Mouse (Mus musculus) urinary bladder, adult 2 months (tissue): ENCODE measurements around the gene Adamts14. TPM values are rescaled to one million over a fixed set of nuclear protein-coding genes. Genes with fewer than 3 reads are reported as not detected.

Source experiments
- DNase-seq: peaks from one replicate; pipeline ENCODE4 v3.0.0; 2022; ENCODE audit warnings: low spot score
- polyA plus RNA-seq: library from polyadenylated mRNA; depleted of rRNA; stranded (reverse); fragments of >200 nt; gene quantifications from 2 replicates; pipeline ENCODE4 v1.2.3, GENCODE M21; 2012

Gene Adamts14
- polyA plus RNA-seq, 1 experiment = 1.3 TPM

DNA sequence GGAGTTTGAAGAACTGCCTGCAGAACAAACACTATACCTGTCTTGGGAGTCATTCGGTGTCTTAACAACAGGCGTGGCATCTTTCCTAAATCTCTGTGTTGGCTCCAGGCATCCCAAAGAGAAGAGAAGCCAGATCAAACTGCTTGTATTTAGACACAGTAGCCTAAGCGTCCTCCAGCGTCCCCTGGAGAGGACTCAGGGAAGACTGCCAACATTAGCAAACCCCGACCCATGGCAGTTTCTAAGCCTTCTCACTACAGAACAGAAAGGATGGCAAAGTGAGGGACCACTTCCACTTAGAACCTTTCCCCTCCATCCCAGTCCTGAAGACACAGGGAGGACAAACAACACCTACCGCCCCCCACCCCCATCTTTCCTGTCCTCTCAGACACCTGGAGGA is 93.3 kb downstream of the Adamts14 start:
- DNase-seq = no peak

DNA sequence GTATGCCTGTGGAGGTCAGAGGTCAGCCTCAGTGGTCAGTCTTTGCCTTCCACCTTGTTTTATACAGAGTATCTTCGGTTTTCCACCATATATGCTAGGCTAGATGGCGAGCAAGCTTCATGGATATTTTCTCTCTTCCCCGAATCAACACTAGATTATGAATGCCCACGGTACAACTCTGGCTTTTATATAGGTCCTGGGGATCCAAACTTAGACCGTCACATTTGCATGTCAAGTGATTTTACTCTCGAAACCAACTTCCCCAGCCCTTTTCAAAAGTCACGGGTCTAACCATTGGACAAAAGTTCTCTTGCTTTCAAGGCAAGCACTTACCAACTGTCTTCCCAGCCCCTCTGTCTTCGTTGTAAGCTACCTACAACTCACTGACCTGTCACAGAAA is 94.6 kb downstream of the Adamts14 start:
- DNase-seq = no peak

DNA sequence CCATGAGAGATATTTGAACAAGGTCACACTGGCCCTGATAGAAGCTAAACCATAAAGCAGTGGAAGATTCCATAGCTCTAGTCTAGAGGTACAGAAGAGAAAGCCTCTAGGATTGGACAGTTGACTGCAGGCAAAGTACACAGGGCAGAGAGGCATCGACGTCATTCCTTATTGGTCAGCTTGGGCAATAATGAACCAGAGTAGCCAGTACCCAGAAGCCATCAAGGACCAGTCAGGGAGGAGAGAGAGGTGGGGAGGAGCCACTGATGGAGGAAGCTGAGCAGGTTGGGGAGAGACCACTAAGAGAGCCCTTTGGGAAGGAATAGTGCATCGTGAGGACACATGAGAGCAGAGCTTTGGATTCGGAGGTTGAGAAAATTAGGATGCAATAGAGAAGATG is 95.5 kb downstream of the Adamts14 start:
- no peak for DNase-seq

DNA sequence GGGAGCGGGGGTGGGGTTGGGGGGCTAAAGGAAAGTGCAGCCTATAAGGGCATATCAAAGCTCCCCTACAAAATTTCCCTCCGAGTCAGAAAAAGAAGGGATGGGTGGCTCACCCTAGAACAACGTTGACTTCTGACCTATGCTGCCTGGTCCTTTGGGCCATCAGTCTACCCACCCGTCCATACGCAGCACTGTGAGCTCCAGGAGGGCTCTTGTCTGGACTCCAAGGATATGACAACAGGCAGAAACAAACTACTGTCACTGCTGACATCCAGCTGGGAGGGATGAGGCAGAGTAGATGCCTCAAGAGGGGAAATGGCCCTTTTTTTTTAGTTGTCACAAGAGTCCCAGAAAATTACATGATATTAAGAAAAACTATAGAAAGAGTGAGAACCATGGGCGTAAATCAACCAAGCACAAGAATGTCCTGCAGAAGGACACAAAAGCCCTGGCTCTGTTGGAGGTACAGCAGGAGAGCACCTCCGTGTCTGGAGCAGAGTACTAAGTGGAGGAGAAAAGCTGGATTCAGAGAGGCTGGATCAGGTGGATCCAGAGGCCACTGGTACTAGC is 96.9 kb downstream of the Adamts14 start:
- DNase-seq = no peak

DNA sequence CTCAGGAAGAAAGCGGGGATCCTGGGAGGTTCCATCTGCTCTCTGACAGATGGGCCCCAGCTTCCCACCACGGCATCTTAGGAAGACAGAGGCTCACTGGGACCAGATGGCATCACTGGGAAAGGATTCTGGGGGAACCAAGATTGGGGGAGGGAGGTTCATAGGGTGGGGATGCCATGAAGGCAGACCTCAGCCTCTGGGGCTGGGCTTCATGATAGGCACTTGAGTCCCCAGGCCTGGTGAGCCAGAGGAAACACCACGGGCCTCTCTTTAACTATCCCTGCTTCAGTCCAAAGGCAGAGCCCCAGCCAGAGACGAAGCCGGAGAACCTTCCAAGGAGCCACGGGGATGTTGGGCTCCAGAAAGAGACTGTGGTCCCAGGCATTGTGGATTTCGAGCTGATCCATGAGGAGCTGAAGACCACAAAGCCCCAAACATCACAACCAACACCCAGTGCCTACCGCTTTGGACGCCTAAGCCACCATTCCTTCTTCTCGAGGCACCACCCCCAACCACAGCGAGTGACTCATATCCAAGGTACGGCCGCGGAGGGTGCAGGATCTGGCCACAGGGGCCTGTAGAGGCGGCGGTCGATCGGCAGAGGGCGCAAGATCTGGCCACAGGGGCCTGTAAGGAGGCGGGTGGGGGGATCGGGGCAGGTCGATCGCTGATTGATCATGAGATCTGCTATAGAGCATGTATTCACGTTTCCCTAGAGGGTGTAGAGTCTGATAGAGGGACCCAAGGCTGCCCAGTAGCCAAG is 97.6 kb downstream of the Adamts14 start:
- no peak for DNase-seq

DNA sequence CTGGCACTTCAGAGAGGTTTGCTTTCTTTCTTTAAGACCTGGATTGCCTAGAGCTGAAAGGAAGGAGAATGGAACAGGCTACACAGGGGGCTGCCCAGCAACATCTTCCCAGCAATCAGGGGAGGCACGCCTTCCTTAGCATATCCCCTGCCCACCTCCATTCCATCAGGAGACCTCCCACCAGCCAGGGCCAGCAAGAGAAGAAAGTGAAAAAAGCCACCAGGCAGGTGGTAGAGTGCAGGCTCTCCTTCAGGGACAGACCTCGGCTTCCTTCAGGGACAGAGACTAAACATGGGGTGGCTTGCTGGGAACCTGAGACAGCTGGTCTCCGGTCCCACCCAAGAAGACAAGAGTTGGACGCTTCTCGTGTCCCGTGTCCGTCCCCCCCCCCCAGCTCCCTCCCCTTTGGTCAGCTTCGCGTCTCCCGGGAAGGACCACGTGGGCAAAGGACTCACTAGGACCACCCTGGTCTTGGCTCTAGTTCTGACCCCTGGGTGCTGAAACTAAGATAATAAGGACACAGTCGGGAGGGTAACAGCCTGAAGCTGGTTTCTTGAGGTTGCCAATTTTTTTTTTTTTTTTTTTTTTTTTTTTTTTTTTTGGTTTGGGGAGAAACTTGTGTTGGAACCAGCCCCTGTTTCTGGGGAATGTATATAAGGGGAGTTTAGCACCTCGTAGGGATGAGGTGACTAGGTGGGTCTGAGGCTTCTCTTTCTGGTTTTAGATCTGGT is 98.4 kb downstream of the Adamts14 start:
- DNase-seq = no peak

DNA sequence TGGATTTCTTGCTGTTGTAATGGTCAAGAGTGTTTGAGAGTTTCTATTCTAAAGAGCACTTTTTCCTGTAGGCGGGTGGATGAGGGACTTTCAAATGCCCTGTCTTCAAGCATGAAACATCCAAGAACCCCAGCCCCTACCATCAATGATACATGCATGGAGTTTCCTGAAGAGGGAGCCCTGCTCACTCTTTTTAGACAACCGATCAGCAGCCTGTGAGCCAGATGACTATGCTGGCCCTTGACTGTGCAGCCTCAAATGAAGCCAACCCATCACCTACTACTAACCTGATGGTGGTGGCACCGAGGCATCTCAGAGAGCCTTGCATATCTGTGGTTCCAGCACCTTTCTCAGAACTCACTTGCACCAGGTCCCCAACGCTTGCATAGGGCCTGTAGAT is 100.7 kb downstream of the Adamts14 start:
- DNase-seq = no peak

DNA sequence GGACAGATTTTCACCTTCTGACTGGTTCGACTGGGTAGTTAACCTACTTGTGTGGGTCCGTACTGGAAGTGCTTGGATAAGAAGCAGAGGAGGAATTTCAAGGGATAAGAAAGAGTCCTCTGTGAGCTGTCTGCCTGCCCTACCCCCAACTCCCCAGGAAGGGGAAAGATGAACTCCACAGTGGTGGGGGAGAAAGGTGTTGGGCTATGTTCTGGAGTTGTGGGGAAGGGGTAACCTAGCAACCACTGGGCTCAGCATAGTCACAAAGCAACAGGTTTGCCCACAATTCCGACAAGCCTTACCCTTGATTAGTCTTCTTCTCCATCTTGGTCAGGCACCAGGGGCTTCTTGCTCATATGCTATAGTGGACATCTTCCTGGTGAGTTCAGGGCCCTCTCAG is 101.6 kb downstream of the Adamts14 start, which contains the start of gene Tbata:
Tbata (plus strand) TSS at position 301 of the 400 bp plus-strand sequence.
- DNase-seq = no peak

DNA sequence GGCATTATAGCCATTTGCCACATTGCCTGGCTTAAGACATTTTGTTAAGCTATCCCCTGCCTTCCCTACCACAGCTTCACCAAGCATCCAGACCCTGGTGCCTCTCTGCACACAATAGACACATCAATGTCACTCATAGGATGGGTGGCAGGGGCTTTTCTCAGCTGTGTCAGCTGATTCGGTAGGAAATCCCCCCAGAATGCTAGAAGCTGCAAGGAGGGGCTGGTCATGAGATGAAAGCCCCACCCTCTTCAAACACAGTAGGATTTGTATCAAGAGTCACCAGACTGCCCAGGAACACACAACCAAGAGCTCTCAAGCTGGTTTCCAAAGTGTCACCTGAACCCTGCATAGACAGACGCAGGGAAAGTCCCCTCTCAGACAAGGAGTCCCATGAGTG is 104.8 kb downstream of the Adamts14 start:
- DNase-seq = no peak

DNA sequence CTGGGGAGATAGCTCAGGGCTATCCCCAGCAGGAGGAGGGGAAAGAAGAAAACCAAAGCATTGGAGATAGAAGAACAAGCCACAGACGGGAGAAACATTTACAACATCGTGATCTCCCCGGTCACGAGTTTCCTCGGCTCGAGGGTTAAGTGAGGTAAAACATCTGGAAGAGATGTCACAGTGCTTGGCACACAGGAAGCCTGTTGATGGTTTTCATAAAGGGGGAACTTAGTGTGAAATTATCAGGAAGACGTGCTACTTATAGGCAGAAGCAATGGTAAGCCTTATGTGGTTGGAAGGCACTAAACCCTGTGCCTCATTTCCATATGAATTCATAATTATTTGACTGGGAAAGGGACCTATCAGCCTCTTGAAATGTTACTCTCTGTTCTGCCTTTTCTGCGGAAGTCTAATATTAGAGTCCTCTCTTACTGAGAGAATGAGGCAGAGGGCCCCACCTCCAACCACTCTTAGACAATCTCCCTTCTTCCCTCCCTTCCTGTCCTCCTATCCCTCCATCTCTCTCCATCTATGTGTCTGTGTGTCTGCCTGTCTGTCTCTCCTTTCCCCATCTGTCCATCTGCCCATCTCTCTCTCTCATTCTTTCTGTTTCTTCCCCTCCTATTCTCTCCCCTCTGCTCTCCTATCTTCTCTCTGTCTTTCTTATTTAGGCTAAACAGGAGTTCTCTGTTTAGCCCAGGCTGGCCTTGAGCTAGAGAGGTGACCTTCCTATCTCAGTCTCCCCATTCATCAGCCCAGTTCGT is 105.7 kb downstream of the Adamts14 start:
- DNase-seq = no peak

DNA sequence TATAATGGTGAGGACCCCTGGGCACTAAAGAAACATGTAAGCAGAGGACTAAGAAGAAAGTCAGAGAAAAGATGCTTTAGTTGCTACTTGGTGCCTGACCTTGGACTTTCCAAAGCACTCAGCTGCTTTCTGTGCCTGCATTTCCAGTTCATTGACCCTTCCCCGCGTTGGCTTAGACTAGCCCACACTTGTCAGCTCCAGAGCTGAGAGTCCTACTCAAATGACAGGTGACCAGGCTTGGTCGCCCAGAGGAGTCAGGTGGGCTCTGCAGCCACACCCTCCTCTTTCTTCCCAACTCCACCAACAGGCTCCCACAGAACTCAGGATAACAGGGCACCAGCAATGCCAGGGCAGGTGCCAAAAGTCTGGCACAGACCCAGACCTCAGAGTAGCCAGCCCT is 110.9 kb downstream of the Adamts14 start:
- no peak for DNase-seq

DNA sequence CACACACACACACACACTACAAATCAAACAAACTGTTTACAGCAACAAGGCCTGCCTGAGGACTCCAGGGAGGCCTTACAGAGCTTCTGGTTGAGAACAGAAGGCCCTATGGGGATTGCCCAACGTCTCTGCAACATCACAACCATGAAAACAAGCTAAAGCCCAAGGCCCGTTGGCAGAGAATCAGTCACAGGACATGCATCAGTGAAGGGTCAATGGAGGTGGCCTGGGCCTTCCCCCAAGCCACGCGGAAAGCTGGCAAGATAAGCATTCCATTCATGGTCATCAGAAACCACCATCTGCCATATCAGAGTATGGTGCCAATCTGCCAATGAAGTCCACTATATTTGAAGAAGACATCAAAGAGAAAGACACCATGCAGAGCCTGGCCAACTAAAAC is 112.6 kb downstream of the Adamts14 start:
- DNase-seq = no peak

DNA sequence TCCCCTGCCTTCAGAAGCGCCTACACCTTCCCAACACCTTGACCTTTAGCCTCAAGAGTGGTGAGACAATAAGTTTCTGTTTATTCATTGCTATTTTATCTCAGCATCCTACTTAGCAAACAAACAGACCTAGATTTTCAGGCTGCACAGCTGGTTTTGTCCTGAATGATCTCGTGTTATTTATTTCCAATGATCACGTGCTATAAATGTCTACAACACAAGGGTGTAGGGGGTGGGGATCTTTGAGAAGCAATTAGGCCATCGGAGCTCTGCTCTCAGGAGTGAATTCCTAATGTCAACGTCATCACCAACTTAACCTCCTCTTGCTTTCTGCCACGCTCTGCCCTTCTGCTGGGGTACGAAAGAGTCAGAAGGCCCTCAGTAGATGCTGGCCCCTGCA is 113.1 kb downstream of the Adamts14 start:
- DNase-seq = no peak

DNA sequence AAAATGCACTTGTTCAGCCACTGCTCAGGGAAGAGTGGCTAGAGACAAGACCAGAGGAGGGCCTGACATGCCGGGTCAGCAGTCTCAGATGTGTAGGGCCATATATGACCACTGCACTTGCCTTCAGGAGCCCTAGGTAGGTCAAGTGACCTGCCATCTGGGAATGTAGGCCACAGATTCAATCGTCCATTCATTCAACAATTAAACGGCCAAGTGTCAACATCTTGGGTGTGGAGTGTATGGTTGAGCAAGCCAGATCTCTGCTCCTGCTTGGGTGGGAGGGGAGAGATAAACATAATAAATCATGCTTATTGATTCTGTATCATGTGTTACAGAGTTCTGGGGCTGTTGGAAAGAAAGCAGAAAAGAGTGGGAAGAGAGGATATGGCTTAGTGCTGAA is 114.6 kb downstream of the Adamts14 start:
- no peak for DNase-seq

DNA sequence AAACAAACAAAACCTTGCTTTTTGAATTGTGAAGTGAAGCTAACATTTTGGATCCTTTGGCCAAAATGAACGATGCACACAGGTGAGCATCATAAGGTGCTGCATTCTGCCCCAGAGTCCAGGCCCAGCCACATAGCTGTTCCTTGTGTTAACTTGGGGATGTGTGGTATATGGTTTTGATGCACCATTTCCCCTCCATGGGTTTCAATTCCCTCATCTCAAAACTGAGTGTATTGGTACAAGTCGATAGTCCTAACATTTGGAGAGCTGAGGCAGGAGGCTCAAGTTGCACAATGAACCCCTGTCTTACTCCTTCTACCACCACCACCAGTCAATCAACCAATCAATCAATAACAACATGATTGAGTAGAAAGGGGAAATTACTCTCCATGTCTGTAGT is 116.8 kb downstream of the Adamts14 start:
- no peak for DNase-seq

DNA sequence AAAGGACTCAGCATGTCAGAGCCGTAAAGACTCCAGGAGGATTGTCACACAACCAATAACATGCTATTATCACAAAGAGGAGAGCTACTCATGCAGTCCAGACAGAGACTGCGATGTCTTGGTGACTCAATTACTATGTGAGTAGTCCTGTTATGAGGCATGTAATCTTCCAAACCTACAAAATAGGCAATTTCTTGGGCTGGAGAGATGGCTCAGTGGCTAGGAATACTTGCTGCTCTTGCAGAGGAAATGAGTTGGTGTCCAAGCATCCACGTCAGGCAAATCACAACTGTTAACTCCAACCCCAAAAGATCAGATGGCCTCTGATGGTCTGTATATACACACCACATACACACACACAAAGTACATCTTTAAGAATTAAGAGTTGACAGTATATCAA is 117.6 kb downstream of the Adamts14 start:
- no peak for DNase-seq

DNA sequence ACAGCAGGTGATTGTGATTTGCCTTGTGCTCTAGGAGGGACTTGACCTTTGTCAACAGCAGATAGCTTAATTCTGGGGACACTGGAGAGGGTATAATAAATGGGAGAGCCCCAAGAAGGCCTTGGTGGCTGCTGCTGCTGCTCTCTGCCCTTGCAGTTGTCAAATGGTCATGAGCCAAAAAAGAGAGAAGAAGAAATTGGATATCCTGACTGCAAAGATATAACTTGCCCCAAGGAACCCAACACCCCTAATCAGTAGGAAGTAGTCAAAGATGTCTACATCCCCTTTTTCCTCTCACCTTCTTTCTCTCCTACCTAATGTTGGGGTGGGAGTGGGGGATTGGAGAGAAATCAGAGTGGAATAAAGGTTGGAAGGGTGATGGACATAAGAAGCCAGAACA is 121.1 kb downstream of the Adamts14 start:
- no peak for DNase-seq

DNA sequence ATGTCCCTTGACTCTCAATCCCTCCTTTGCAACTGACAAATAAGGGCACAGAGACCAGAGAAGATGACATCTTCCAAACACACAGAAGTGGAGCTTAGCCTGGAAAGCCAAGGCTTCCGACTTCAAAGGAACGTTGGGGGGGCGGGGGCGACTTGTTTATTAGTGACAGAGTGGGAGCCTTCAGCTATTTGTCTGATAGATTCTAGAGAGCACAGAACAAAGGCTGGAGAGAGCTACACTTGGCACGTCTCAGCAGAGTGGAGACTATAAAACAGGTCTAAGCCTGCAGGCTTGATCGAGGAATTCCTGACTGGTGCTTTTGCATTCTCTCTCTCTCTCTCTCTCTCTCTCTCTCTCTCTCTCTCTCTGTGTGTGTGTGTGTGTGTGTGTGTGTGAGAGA is 122.6 kb downstream of the Adamts14 start:
- DNase-seq = no peak

DNA sequence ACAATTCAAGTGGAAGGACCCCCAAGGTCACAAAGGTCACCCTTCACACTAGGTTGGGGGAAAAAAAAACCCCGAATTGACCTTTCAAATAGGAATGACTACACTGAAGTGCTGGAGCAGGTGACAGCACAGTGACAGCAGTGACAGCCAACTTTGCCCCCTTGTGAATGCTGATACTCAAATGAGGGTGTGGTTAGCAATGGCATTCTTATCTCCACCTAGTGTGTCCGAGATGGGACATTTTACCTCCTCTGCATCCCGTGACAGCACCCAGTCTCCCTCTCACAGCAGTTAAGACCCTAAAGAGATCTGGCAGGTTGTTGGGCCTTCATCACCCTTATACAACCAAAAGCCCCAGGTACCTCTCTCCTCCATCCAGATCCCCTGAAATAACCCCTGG is 123.8 kb downstream of the Adamts14 start:
- DNase-seq = no peak

DNA sequence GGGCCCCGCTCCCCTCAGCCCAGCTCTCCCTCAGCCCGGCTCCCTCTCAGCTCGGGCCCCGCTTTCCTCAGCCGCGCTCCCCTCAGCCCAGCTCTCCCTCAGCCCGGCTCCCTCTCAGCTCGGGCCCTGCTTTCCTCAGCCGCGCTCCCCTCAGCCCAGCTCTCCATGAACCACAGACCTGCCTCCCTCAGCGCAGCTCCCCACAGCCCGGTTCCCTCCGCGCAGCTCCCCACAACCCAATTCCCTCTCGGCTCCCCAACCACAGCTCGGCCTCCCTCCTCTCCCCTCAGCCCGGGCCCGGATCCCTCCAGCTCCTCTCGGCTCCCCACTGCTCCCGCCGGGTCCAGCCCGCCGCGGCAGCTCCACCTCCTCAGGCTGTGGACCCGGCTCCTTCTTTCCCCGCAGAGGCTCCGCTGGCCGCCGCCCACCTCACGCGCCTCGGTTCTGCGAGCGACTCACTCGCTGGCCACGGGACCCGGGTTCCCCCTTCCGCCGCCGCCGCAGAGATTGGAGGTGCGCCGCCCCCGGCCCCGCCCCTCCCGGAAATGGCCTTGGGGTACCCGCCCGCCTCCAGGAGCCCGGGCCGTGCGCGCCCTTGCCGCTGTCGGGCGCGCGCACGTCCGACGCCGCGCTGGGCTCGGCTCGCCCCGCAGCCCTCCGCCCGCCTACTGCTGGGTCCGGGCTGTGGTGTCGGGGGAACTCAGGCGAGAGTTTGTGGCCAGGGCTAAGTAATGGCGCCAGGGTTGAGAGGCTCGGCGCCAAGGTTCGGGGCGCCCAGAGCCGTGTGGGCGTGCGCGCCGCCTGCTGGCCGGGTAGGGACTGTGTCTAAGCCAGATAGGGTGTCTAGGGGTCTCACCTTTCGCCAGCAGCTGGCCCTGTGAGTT is 125.8 kb downstream of the Adamts14 start, which contains the start of gene Sgpl1:
Sgpl1 (minus strand) TSS at position 547 of the 884 bp plus-strand sequence.
- DNase-seq = peak; percentile 93
